Mouse (Mus musculus): ENCODE data around the gene Grin2a. TPM values are rescaled to one million over a fixed set of nuclear protein-coding genes. Genes with fewer than 3 reads are reported as not detected.

The Grin2a gene
- polyA plus RNA-seq, 1 experiment = 4.2 TPM

DNA sequence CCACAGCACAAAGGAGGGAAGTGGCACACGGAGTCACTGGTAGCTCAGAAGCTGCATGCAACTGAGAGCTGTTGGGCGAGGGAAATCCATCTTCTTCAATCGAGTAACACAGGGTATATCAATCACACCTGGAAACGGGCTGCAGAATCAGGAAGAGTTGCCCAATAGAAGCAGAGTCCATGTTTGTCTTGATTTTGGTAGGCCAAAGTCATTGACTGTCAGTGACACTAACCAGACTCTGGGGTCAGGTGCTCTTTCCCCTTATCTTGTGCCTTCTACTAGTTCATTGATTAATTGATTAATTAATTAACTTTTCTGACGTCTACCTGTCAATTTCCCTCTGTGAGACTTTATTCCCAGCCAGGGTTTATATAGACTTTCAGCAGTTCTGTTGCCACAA lies 468.1 kb downstream of the Grin2a start:
- WGBS = 43% methylated on average over 5 of the region's 5 CpGs
- no peaks in the 10 kb centered on the region for H3K27me3 ChIP-seq (ENCODE audit: control insufficient read depth, insufficient read depth, low read length)
- H3K4me1 ChIP-seq (ENCODE audit: control insufficient read depth, insufficient read depth, insufficient read length, low read length) = no peaks in the 10 kb centered on the region
- no peaks in the 10 kb centered on the region for H3K36me3 ChIP-seq (ENCODE audit: control insufficient read depth, insufficient read depth, low read length)
- H3K4me3 ChIP-seq (ENCODE audit: low read depth, low read length) = no peak overlapping the region
- H3K27ac ChIP-seq (ENCODE audit: insufficient read depth, low read depth, low read length) = no peak overlapping the region
- TF ChIP-seq POLR2A (IDR thresholded peaks at IDR 0.05; ENCODE audit: low read depth, low read length) = no peak
- TF ChIP-seq CTCF (IDR thresholded peaks at IDR 0.05; ENCODE audit: extremely low read depth, insufficient read length, insufficient replicate concordance, low read depth, low read length) = no peak

DNA sequence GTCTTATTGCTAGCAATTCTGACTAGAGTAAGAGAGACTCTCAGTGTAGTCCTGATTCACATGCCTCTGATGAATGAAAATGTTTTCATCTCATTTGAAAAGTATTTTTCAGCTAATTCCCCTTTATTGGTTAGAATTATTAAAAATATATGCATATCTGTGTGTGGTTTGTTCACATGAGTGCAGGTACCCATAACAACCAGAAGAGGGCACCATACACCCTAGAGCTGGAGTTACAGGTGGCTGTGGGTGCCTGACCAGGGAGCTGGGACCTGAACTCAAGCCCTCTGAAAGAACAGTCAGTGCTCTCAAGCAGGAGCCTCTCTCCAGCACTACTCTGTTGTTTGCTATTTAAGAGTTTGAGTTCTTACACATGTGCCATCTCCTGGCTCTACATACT lies 472.0 kb downstream of the Grin2a start:
- Histone ChIP-seq H3K4me1 (ENCODE audit: control insufficient read depth, insufficient read depth, insufficient read length, low read length) (no peaks in the 10 kb centered on the region), H3K4me3 (ENCODE audit: low read depth, low read length) (no peak overlapping the region)
- TF ChIP-seq POLR2A (IDR thresholded peaks at IDR 0.05; ENCODE audit: low read depth, low read length) (no peak), CTCF (IDR thresholded peaks at IDR 0.05; ENCODE audit: extremely low read depth, insufficient read length, insufficient replicate concordance, low read depth, low read length) (no peak)

More for the DNA sequence above, 472.0 kb downstream of the Grin2a start:
- H3K27me3 ChIP-seq (ENCODE audit: control insufficient read depth, insufficient read depth, low read length) = no peaks in the 10 kb centered on the region
- H3K36me3 ChIP-seq (ENCODE audit: control insufficient read depth, insufficient read depth, low read length) = no peaks in the 10 kb centered on the region
- no peak overlapping the region for H3K27ac ChIP-seq (ENCODE audit: insufficient read depth, low read depth, low read length)

Other genes starting within 250 kb of the Grin2a start
- gene Rpl39l, start 174.7 kb upstream of the Grin2a start, polyA plus RNA-seq (2012; rRNA removed) = not detected in 2 replicates
- 0.13 TPM in 1 of 2 replicates, not detected in the other for gene Atf7ip2, start 197.2 kb upstream of the Grin2a start, polyA plus RNA-seq (2012; rRNA removed)

All from small intestine, adult 2 months (tissue).